Mouse (Mus musculus) liver, embryonic 14.5 days (tissue): Measurements from ENCODE around the gene AC131692.1. TPM values are rescaled to one million over a fixed set of nuclear protein-coding genes. Genes with fewer than 3 reads are reported as not detected.
A peak's percentile ranks its signal among the peaks of the same experiment; 100 is the strongest.

Source experiments
- ATAC-seq: fragments of 200-750 bp; cut with Nextera tagmentation; 2 replicates; pipeline ENCODE4 v1.8.0; 2017; ENCODE audit warnings: moderate number of reproducible peaks, mild to moderate bottlenecking, moderate library complexity; ENCODE audit not compliant: insufficient read depth
- DNase-seq, 3 experiments: peaks; one replicate each; pipeline ENCODE4 v3.0.0-alpha.2; 2012 to 2013; ENCODE audit warnings: low read depth in 3 of 3, low spot score in 3 of 3
- H3K27ac ChIP-seq: fragments of 300-500 bp; sonication (generic); 2 replicates; pipeline ENCODE4 v1.5.1; 2014; ENCODE audit warnings: moderate library complexity, mild to moderate bottlenecking, control low read depth, inconsistent platforms
- H3K27me3 ChIP-seq: fragments of 300-500 bp; sonication (generic); 2 replicates; pipeline ENCODE4 v1.6.1; 2014; ENCODE audit warnings: mild to moderate bottlenecking, low read length, moderate library complexity; ENCODE audit not compliant: control insufficient read depth, insufficient read depth
- H3K36me3 ChIP-seq: fragments of 300-500 bp; sonication (generic); replicated peaks from 2 replicates; pipeline ENCODE4 v1.6.1; 2014; ENCODE audit warnings: low read depth; ENCODE audit not compliant: control insufficient read depth, insufficient read depth
- H3K4me1 ChIP-seq, 2 experiments: fragments of 200-500 bp in 1 of 2; fragments of 300-500 bp in 1 of 2; sonication (generic) in 1 of 2; replicated peaks; 2 replicates each; pipeline ENCODE4 v1.6.1; 2012 to 2014; ENCODE audit warnings: antibody characterized with exemption in 1 of 2, inconsistent platforms in 1 of 2, low read length in 1 of 2; ENCODE audit not compliant: control insufficient read depth in 2 of 2, insufficient read depth in 2 of 2
- H3K4me2 ChIP-seq: fragments of 300-500 bp; sonication (generic); 2 replicates; pipeline ENCODE4 v1.6.1; 2014; ENCODE audit warnings: low read depth, mild to moderate bottlenecking, control low read depth, moderate library complexity
- H3K4me3 ChIP-seq, 2 experiments: fragments of 200-500 bp in 1 of 2; fragments of 300-500 bp in 1 of 2; sonication (generic) in 1 of 2; 2 replicates each; pipeline ENCODE4 v1.5.1; 2012 to 2014; ENCODE audit warnings: low read depth in 2 of 2, low read length in 2 of 2, mild to moderate bottlenecking in 2 of 2, control low read depth in 1 of 2, inconsistent platforms in 1 of 2, moderate library complexity in 1 of 2; ENCODE audit not compliant: insufficient read depth in 1 of 2
- H3K9ac ChIP-seq: fragments of 300-500 bp; sonication (generic); replicated peaks from 2 replicates; pipeline ENCODE4 v1.6.1; 2014; ENCODE audit warnings: mild to moderate bottlenecking, control low read depth, moderate library complexity
- H3K9me3 ChIP-seq: fragments of 300-500 bp; sonication (generic); 2 replicates; pipeline ENCODE4 v1.6.1; 2016; ENCODE audit warnings: low read length, mixed read lengths; ENCODE audit not compliant: control insufficient read depth
- CTCF ChIP-seq: IDR thresholded peaks from 2 replicates; pipeline ENCODE4 v1.5.1; 2016; ENCODE audit warnings: antibody characterized with exemption, low read depth, control low read depth
- EP300 ChIP-seq: IDR thresholded peaks from 2 replicates; pipeline ENCODE4 v1.6.1; 2016; ENCODE audit warnings: antibody characterized with exemption, low read depth
- WGBS: fragments of 180-500 bp; shearing (Covaris S2); extraction: QIAGEN DNeasy Blood & Tissue Kit; methylation state at CpG from one replicate; pipeline ENCODE4 v1.1.7; 2014; ENCODE audit not compliant: insufficient replicate concordance; 5-methylcytosine and 5-hydroxymethylcytosine counted together
- polyA plus RNA-seq, 2 experiments: library from polyadenylated mRNA; depleted of rRNA in 1 of 2; stranded (reverse) in 1 of 2; unstranded in 1 of 2; fragments of >200 nt; fragmentation: Nextera tagmentation in 1 of 2; extraction: Ambion mirVana in 1 of 2; gene quantifications; 2 replicates each; pipeline versions ENCODE4 v1.2.1 to v1.2.3; 2012 to 2014

AC131692.1 gene
- polyA plus RNA-seq, 2 experiments: 0.22 to 0.68 TPM

- peak overlapping the region; percentile 97 for H3K9ac ChIP-seq
- peaks cover 47% of the 10 kb centered on the region for H3K36me3 ChIP-seq
- ATAC-seq: no peak
- H3K27ac ChIP-seq: peak overlapping the region; percentile 96
- H3K27me3 ChIP-seq: no peaks in the 10 kb centered on the region
- H3K9me3 ChIP-seq: no peaks in the 10 kb centered on the region
- peak overlapping the region; percentile 99 for H3K4me2 ChIP-seq
- TF ChIP-seq EP300 (no peak), CTCF (no peak)
- WGBS: 71% methylated on average over 8 of the region's 8 CpGs
- H3K4me3 ChIP-seq: peak overlapping the region; percentile 90 to 91
- DNase-seq: no peak
- peaks cover 15 to 21% of the 10 kb centered on the region in 2 experiments for H3K4me1 ChIP-seq
Observed at GRCm38 (mm10) chr19:6047899-6048166, 46.4 kb upstream of the AC131692.1 start.

- Histone ChIP-seq H3K27ac (no peak overlapping the region), H3K4me2 (peak overlapping the region; percentile 99), H3K4me1 (peaks cover 15 to 21% of the 10 kb centered on the region in 2 experiments), H3K4me3 (0 out of 4 replicates have a peak overlapping the region, but pooled peaks of 1 of the 2 experiments have one; percentile 12), H3K9ac (no peak overlapping the region), H3K9me3 (no peaks in the 10 kb centered on the region), H3K27me3 (no peaks in the 10 kb centered on the region), H3K36me3 (peaks cover 56% of the 10 kb centered on the region)
- ATAC-seq: no peak
- TF ChIP-seq EP300 (no peak), CTCF (no peak)
- DNase-seq: no peak
- 55% methylated on average over 11 of the region's 11 CpGs for WGBS
Observed at GRCm38 (mm10) chr19:6048681-6049410, 45.4 kb upstream of the AC131692.1 start.

GRCm38 (mm10) chr19:6052516-6052915 is 41.7 kb upstream of the AC131692.1 start:
- Histone ChIP-seq H3K27me3 (no peaks in the 10 kb centered on the region), H3K4me1 (peaks cover 19 to 20% of the 10 kb centered on the region in 2 experiments), H3K4me2 (no peak overlapping the region), H3K27ac (no peak overlapping the region), H3K9me3 (no peaks in the 10 kb centered on the region), H3K9ac (no peak overlapping the region), H3K4me3 (no peak overlapping the region), H3K36me3 (peaks cover 77% of the 10 kb centered on the region)
- DNase-seq: no peak
- TF ChIP-seq CTCF (no peak), EP300 (no peak)
- WGBS: 85% methylated on average over 7 of the region's 7 CpGs
- no peak for ATAC-seq

GRCm38 (mm10) chr19:6054296-6054695 is 39.9 kb upstream of the AC131692.1 start:
- no peaks in the 10 kb centered on the region for H3K9me3 ChIP-seq
- H3K4me3 ChIP-seq: no peak overlapping the region
- H3K27ac ChIP-seq: no peak overlapping the region
- WGBS: 81% methylated on average over 5 of the region's 5 CpGs
- ATAC-seq (no peak), DNase-seq (no peak)
- no peak overlapping the region for H3K9ac ChIP-seq
- peaks cover 13% of the 10 kb centered on the region in 2 experiments for H3K4me1 ChIP-seq
- peaks cover 75% of the 10 kb centered on the region for H3K36me3 ChIP-seq
- TF ChIP-seq EP300 (no peak), CTCF (no peak)
- no peak overlapping the region for H3K4me2 ChIP-seq
- no peaks in the 10 kb centered on the region for H3K27me3 ChIP-seq

- Histone ChIP-seq H3K4me2 (peak overlapping the region; percentile 81), H3K4me1 (peaks cover 16 to 17% of the 10 kb centered on the region in 2 experiments), H3K9me3 (no peaks in the 10 kb centered on the region), H3K27ac (no peak overlapping the region), H3K9ac (peak overlapping the region; percentile 78), H3K36me3 (peaks cover 62% of the 10 kb centered on the region), H3K4me3 (peak overlapping the region; percentile 71 to 97), H3K27me3 (no peaks in the 10 kb centered on the region)
- TF ChIP-seq CTCF: no peak
- ATAC-seq (no peak), DNase-seq (no peak)
- WGBS: 40% methylated on average over 4 of the region's 4 CpGs
Observed at GRCm38 (mm10) chr19:6056696-6057095, 37.5 kb upstream of the AC131692.1 start.
